Mouse (Mus musculus): Measurements from ENCODE around the gene Gm20388.

Gene Gm20388

DNA sequence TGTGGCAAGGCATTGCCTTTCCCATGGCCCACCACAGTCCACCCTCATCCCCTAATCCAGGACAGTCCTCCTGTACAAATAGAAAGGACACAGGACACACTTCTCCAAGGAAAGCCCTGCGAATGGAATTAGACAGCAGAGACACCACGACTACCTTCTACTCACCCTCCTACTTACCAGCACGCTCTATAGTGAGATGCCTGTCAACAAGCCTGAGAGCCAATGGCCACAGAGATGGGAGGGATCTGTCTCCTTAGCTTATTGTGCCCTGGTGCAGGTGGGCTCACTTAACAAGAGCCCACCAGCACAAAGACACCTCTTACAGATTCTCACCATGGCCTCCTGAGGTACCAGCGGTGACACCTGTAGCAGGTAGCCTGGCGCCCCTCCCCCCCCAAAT lies 4482.4 kb downstream of the Gm20388 start:
- DNase-seq (ENCODE audit: low spot score), result no peak

DNA sequence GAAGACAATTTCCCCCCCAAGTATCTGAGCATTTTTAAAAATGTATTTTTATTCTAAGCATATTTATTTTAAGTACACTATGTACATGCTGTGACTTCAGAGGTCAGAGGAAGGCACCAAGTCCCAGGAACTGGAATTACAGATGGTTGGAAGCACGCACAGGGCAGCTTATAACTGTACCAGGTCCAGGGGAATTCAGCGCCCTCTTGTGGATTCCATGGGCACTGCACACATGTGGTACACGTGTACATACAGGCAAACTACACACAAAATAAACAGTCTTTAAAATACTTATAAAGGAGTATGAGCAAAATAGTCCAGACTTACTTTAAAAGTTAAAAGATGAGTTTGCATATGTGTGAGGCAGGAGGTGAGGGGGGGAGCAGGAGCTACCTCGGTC lies 4483.3 kb downstream of the Gm20388 start:
- peak; percentile 42 for DNase-seq (ENCODE audit: low spot score)

- DNase-seq (ENCODE audit: low spot score), result no peak
These were observed 4484.3 kb downstream of the Gm20388 start for GRCm38 (mm10) chr8:124394951-124395350.

All from retina, embryonic 14.5 days (tissue).